In genomic region chr16:40509146-40510030, GRCm38 (mm10) we compare ENCODE assay signal across 13 mouse cellular contexts.
DNase-seq lines count a peak whose midpoint lies in the region; ATAC-seq lines count a peak whose summit lies in the region.
"Had no signal": no experiment of that assay in that cellular context is flagged by ENCODE, and none has a peak within 500 bp of the region (broad histone marks: within the 10 kb centered on the region; RNA-seq: fewer than 3 reads in every experiment).

No protein-coding gene starts in this region.

- H3K4me3 ChIP-seq in heart, embryonic 12.5 days: no peak overlapping the region
- H3K4me3 ChIP-seq: heart, embryonic 13.5 days; neural tube, embryonic 12.5 days had no signal

- ATAC-seq in heart, embryonic 12.5 days (ENCODE audit: insufficient number of reproducible peaks, low FRiP score): no peak
- ATAC-seq in activated CD4-positive, CD25-positive, alpha-beta regulatory T cell, adult 4 months: no peak

- H3K27ac ChIP-seq in heart, embryonic 12.5 days (ENCODE audit: poor library complexity, severe bottlenecking): no peak overlapping the region
- H3K27ac ChIP-seq: heart, embryonic 13.5 days; neural tube, embryonic 12.5 days; stomach, postnatal 0 days had no signal

- peak; percentile 50 for DNase-seq in layer of hippocampus, adult 11-12 months (ENCODE audit: low spot score)
- DNase-seq in layer of hippocampus, postnatal 25 days (ENCODE audit: extremely low spot score in 1 of 2, low spot score in 1 of 2): no peak
- peak; percentile 52 to 57 for DNase-seq in frontal cortex, postnatal 10 days (ENCODE audit: low spot score in 2 of 2)
- DNase-seq in left cerebral cortex, postnatal 25 days (ENCODE audit: low spot score in 2 of 2): peak; percentile 31 to 54
- peak; percentile 23 for DNase-seq in right cerebral cortex, postnatal 14 days
- no peak for DNase-seq in urinary bladder, postnatal 4 days (ENCODE audit: low spot score in 2 of 2)
- DNase-seq: kidney, adult 8-10 months; lung, adult 18-20 months had no signal

- no peak overlapping the region for H3K9ac ChIP-seq in heart, embryonic 12.5 days
- H3K9ac ChIP-seq: heart, embryonic 13.5 days; neural tube, embryonic 12.5 days had no signal

- H3K9me3 ChIP-seq in heart, embryonic 12.5 days (replicated peaks): no peaks in the 10 kb centered on the region
- H3K9me3 ChIP-seq: heart, embryonic 13.5 days; neural tube, embryonic 12.5 days had no signal

- H3K4me1 ChIP-seq in heart, embryonic 12.5 days (replicated peaks): no peaks in the 10 kb centered on the region
- H3K4me1 ChIP-seq: heart, embryonic 13.5 days; neural tube, embryonic 12.5 days had no signal

- 74% methylated on average over 7 of the region's 7 CpGs for WGBS in heart, embryonic 12.5 days

- H3K4me2 ChIP-seq in heart, embryonic 12.5 days: no peak overlapping the region
- H3K4me2 ChIP-seq: heart, embryonic 13.5 days; neural tube, embryonic 12.5 days had no signal

- H3K27me3 ChIP-seq in heart, embryonic 12.5 days (replicated peaks): no peaks in the 10 kb centered on the region
- H3K27me3 ChIP-seq: heart, embryonic 13.5 days; neural tube, embryonic 12.5 days had no signal

- intact Hi-C loops in left cerebral cortex, postnatal 25 days (cut with DNase I): no loop called here

- no peaks in the 10 kb centered on the region for H3K36me3 ChIP-seq in heart, embryonic 12.5 days
- H3K36me3 ChIP-seq: heart, embryonic 13.5 days; neural tube, embryonic 12.5 days had no signal

Comparison
In these comparisons a context has a peak if more than half of its experiments do, and no peak if none do; other contexts are left out.
1. DNase-seq: peak in layer of hippocampus, adult 11-12 months (single experiment), frontal cortex, postnatal 10 days (2 of 2), left cerebral cortex, postnatal 25 days (2 of 2) and right cerebral cortex, postnatal 14 days (single experiment); none in layer of hippocampus, postnatal 25 days (0 of 2) and urinary bladder, postnatal 4 days (0 of 2).